Mouse (Mus musculus): ENCODE data around the gene Ifitm5.

The Ifitm5 gene

DNA sequence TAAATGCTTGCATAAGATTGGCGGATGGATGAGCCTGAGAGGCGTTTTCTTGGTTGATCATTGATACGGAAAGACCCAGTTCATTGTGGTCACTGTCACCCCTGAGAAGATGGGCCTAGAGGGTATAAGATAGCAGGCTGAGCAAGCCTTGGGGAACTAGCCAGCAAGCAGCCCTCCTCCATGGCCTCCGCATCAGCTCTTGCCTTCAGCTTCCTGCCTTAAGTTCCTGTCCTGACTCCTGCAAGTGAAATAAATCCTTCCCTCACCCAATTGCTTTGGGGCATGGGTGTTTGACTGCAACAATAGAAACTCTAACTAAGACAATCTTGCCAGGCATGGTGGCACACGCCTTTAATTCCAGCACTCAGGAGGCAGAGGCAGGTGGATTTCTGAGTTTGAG, 9.9 kb upstream of the Ifitm5 start:
- no peak for DNase-seq

DNA sequence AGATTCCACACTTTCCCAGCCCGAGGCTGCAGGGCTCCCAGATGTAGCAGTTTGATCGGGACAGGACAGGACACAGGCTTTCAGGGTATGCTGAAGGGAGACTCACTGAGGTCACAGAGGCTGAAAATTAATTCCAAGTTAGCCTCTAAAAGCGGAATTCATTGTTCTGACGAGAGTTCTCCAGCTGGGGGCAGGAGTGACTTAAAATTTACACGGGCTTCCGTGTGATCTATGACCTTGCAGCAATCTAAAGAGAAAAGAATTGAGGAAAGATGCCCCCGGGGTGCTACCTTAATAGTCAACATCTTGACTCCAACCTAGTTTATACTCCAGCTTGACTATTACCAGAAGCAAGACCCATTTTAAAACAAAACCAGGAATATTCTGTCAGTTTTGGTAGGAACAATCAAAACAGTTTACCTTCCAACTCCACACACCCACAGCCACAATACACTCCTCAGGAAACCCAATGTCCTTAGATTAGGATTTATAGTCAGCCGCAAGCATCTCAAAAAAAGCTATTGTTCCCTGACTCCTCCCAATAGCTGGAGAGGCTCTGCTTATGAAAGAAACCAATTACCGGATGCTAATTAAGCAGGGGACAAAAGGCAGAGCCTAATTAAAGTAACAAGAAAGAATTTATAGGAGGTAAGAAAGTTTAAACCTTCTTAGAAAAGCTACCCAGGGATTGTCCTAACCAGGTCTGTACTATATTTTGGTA, 9.2 kb upstream of the Ifitm5 start:
- peak; percentile 72 for DNase-seq

DNA sequence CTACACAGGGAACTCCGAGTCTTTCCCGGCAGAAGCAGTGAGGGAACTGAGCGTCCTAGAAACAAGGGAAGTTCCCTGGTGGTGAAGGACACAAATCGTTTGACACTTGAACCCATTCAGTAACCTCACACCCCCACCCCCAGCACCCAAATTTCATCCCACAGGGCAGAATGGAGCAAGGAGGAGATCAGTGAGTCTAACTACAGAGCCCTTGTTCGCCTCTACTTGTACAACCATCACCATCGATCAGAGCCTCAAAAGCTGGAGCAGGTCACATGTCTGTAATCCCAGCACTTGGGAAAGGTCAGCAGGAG, 6.4 kb upstream of the Ifitm5 start:
- DNase-seq = no peak

DNA sequence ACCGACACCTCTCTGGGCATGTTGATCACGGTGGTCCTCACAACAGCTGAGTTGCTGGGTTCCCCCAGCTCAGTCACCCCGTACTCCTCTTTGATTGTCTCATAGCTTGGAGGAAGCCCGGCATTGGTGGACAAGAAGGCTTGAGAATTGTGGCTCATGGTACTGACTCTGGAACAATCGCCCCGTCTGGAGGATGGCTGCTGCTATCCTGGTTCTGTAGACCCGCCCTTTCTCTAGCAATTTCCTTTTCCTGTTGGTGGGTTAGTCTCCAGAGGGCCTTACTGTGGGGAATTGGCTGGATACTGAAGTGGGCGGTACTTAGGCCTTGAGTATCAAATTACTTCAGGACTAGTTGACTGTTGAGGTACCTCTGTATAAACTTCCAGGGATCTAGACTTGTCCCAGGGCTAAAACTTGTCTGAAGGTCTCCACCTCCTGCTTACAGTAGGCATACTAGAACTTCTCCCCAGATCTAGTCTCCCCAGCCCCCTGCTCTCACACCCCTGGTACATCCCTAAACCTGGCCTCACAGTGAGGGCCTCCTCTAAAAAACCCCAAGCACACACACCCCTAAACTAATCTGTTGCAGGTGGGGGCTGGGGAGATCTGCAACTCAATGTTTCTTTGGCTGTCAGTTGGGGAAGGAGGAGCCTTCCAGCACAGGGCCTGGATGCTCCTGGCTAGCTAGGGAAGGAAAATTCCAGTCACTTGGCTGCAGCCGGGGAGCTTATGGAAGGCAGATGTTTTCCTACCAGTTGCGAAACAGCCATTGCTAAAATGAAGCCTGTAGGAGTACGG, 5.9 kb upstream of the Ifitm5 start, which contains the start of the genes Gm45717 and Ifitm2:
Gm45717 (minus strand) TSS at position 180 of the 798 bp plus-strand sequence.
Ifitm2 (minus strand) TSS at position 230 of the 798 bp plus-strand sequence.
- DNase-seq = peak; percentile 93

DNA sequence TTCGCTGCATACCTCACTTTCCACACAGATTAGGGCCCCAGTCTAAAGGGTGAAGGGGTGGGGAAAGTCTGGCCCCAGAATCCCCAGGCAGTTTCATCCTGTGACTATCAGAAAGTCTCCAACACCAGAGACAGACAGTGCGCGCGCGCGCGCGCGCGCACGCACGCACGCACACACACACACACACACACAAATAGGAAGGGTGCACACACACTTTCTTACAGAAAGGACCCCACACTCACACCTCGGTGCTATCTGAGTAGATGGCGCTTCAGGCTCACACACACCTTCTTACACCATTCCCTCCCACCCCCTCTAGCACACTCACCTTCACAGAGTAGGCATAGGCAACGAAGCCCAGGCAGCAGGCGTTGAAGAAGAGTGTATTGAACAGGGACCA, 5.3 kb upstream of the Ifitm5 start:
- DNase-seq = no peak

DNA sequence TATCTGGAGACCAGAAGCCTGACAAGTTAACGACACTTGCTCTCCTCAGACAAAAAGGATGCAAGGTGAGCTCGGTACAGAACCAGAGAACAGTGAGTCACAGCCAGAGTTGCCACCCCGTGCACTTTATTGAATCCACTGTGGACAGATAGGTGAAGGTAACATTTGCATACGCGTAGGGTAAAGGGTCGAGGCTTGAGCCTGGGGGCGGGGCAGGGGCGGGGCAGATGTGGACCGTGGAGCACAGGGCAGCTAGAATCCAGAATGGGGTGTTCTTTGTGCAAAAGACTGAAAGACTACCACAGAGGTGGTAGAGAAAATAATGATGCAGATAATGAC, 4.6 kb upstream of the Ifitm5 start:
- DNase-seq = no peak

DNA sequence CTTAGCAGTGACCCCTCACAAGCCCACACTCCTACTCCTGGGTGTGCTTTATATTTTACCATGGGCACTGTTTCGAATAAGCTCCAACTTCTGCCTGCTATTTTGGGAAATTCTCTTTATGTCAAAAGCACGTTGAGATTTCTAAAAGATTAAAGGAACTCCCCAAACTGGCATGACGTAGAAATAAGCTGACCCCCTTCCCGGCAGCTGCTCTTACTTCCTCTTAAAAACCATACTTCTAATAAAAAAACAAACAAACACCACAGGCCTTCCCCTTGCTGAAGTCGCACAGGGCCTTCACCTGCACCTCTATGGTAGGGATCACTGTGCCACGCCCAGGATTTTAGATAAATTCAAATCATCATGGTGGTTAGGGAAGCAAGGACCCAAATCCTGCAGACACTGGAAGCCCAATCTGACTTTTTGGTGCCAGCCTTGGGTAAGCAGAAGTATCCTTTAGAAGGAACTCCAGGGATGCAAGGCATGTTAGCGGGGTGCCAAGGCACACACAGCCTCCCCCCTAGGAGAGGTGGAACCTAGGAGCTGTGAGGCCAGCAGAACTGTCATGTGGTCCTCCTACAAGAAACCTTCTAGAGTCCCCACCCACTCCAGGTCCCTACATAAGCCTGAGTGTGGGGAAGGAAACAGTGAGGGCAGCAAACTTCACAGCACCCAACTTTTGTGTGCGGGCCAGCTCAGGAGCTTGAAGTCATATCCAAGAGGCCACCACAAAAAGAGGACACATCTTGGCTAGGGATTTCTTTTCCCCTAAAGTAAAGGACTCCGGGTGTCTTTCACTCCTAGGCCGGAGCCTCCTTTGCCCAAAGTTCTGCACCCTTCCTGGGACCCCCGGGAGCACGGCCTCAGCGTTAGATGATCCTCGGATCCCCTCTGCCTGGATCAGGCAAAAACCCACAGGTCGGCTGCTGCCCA, 4.0 kb upstream of the Ifitm5 start:
- no peak for DNase-seq

DNA sequence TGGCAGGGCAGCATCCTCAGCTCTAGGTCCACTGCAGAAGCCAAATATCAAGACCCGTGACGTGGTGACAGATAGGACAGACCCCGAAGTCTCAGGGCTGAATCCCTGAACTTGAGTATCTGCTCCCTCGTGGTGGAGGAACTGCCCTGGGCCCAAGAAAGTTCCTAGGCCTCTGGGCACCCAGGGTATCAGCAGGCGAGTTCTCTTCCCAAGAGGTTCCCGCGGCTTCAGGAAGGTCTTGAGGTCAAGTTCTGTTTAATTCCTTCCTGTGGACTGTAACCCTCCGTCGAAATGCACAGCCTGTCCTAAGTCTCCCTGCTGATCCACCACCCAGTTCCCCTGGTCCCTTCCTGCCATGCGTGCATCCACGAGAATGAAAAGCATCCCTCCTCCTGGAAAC, 3.0 kb upstream of the Ifitm5 start:
- no peak for DNase-seq

DNA sequence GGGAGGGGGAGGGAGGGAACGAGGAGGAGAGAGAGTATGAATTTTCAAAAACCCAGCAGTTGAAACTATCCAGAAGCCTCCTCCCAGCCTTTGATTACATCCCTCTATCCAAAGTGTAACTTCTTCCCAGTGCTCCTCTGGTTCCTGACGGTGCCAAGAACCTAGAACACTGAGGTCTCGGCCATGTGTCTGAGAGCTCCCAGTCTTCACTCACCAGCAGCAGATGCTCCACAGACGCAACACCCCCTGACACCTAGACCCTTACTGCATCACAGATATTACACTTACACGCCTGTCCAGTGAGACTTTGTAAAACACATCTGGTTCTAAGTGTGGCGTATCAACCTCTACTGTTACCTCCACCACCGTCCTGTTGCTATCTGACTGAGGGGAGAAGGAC, 2.4 kb upstream of the Ifitm5 start:
- DNase-seq = no peak

DNA sequence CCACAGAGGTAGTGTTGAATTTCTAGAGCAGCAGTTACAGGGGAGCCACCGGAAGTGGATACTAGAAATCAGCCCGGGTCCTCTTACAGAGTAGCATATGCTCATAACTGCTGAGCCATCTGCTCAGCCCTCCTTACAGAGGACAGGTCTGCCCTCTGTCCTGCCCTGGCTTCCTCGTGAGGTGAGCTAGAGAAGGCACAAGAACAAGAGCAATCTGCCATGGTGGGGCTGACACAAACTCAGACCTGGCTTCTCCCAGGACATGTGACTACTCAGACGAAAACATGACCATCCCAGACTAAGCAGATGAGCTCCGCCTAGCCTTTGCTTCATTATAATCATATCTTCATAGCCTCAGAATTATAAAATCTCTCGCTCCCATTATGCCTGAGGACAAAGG, 1.7 kb upstream of the Ifitm5 start:
- no peak for DNase-seq

DNA sequence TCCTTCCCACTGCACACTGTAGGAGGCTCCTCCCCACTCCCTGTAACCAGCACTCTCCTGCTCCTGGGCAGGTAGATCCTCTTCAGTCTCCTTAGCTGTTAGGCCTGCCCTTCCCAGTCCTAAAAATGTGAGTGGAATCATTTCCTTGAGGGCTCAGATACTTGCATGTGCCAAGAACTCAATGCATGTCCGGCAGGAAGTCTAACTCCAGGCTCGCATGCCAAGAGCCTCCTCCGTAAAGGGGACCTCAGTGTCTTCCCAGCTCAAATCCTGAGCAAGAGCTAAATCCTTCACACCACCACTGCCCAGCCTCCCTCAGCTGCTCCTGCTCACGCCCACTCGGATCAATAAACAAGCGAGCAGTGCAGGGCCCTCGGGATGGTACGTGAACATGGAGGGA, 960 bp upstream of the Ifitm5 start:
- peak; percentile 75 for DNase-seq

DNA sequence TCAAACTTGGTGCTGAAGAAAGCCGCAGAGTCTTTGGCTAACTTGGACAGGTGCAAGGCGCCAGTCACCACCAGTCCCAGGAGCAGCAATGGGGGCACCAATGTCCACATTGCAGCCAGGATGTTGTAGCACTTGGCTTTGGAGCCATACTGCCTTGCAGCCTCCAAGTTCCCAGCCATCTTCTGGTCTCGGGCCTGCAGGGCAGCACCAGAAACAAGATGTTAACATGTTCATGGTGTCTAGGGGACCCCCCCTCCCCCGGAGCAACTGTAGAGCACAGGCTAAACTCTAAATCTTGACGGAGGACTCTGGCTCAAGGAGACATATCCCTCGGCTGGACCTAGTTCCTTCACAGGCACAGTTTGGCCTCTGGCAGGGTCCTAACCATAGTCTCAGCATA, 836 bp downstream of the Ifitm5 start:
- no peak for DNase-seq

DNA sequence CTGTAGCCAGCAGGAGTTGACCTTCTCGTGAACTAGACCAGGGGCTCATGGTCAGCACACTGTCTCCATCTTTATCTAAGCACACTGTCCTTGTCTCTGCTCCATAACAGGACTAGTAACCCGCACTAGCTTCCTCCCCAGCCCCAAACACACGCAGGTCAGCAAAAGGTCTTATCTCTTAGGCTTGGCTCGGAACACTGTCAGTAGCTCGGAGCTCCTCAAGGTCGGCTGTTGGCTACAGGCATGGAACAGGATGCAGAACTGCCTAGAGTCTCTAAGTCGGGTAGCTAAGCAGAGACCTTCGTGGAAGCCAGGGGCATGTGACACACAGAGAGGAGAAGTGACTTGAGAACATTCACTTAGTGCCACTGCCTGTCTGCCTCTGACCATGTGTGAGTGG, 1.9 kb downstream of the Ifitm5 start:
- DNase-seq = no peak

DNA sequence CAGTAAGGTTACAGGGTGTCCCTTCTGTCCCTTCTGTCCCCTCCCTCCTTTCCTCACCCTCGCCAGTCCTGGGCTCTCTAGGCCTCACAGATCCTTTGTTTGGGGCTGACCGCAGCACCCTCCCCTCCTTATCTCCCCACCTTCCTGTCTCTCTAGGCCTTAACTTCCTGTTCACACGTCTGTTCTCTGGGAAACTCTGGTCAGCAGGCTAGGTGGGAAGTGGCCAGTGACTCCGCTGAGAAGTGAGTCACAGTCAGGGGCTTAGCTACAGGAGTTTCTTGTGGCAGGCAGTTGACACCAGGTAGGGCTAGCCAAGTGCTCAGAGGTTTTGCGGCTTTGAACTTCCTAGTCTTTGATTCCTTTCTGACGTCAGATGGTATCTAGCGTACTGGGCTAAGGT, 3.1 kb downstream of the Ifitm5 start:
- no peak for DNase-seq

DNA sequence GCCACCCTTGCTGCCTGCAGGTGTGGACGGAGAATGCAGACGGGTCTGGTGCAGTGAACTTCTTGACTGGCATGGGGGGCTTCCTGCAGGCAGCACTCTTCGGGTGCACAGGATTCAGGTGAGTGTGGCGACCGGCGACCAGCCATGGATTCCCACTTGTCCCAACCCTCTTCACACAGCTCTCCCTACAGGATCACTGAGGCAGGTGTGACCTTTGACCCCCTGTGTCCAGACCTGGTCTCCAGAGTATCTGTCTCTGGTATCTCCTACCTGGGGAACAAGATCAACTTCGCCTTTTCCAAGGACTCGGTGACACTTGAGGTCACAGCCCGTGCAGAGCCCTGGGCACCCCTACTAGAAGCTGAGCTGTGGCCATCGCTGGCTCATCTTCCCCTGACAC, 3.8 kb downstream of the Ifitm5 start:
- no peak for DNase-seq

DNA sequence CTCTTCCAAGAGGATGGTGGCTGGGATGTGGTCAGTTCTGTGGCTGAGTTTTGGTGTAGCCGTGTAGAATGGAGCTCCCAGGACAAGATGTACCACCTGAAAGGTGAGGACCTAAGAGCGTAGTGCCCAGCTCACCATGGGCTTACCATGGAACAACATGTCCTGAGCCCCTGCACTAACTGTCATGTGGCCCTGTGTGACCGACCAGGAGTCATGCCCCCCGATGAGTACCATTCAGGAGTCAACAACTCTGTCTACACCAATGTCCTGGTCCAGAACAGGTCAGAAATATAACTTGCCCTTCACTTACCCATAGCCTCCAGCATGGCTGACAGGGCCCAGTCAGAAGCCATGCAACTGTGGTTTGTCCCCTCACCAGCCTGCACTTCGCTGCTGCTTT, 4.8 kb downstream of the Ifitm5 start:
- DNase-seq = no peak

DNA sequence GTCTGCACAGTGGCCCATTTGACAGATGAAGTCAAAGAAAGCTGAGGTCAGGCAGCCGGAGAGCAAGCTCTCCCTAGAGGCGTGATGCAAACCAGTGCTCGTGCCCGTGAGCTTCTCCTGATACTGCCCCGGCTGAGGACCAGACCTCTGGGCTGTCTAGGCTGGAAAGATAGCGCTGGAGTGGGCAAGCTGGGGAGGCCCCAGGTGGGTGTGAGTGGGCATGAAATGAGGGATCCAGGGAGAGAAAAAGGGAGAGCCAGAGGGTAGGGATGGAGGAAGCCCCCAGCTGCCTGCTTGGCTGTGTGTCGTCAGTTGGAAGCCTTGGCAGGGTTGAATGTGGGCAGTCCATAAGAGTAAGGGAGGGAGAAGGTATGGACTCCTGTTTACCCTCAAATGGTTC, 5.9 kb downstream of the Ifitm5 start:
- DNase-seq = no peak

DNA sequence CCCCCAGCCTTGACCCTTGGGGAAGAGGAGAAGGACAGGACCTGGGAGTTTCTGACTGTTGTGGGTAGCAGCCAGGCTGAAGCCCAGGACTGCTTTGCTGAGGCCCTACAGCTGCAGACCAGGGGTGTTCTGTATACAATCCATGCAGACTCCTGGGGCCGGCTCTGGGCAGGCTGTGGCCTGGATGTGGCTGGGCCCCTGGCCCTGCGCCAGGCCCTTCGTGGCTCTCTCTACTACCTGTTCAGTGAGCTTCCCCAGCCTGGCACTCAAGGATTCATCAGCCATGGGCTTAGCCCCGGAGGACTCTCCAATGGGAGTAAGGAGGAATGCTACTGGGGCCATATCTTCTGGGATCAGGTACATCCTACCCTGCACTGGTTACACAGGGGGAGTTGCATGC, 6.7 kb downstream of the Ifitm5 start:
- DNase-seq = no peak

DNA sequence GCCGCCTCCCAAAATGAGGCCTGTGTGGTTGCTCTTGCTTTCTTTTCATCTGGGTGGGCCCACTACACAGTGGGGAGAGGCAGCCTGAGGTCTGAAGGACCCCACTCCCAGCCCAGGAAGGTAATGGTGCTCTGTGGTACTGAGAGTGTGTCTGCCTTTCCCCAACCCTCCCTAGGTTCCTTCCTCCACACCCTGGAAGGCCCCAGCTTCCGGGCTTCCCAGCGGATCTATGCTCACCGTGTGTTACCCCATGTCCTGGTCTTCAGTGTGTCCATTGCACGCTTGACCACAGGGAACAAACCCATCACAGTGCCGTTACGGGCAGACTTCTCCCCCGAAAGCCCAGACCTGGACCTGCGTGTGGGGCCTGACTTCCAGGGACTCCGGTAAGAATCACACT, 7.3 kb downstream of the Ifitm5 start:
- DNase-seq = no peak

DNA sequence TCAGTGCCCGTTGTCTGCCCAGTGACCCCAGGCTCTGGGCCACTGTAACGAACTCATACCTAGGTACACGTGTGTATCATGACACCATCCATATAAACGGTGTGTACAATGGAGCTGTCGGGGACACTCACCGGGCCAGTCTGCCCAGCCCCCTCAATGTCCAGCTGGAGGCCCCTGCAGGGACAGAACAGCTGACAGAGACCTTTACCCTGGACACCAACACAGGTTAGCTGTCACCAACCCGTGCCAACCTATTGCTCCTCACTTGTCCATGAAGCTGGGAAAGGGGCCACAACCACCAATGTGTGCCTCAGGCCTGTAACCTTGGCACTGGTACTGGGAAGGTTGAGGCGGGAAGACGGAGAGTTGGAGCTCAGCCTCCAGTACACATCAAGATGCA, 7.8 kb downstream of the Ifitm5 start:
- DNase-seq = no peak

DNA sequence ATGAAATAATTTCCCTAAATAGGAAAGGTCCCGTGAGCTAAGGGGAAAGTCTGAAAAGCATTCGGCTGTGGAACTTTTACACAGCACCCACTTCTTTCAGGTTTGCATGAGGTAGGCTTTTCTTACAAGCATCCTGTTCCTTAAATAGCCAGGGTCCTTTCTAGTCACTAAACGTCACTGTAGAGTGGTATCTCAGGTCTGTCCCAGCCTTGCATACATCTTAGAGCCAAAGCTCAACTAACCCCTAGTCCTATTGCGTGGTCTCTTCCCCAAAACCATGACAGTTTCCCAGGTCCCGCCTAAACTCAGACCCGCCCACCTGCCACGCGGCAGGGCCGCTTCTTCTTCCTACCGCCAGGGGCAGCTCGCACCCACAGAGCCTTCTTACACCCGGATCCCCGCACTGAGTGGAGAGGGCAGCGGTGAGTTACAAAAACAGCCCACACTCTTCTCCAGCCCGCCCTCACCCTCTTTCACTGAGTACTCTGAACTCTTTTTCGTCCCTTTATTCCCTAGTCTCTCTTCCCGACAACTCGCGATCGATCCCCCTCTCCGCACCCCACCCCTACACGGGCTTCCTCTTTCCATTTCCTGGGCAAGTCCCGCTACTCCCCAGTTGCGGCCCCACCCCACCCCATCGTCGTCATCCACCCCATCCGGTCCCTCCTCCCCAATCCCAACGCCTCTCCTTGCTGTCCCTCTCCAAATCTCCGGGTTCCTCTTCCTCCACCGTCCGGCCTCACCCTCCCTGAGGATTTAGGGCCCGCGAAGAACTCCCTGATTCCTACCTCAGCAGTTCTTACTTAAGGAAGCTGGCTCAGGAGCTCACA, 8.7 kb downstream of the Ifitm5 start, which contains the start of gene Pgghg:
Pgghg (plus strand) TSS at position 170 of the 830 bp plus-strand sequence.
- DNase-seq = peak; percentile 92

DNA sequence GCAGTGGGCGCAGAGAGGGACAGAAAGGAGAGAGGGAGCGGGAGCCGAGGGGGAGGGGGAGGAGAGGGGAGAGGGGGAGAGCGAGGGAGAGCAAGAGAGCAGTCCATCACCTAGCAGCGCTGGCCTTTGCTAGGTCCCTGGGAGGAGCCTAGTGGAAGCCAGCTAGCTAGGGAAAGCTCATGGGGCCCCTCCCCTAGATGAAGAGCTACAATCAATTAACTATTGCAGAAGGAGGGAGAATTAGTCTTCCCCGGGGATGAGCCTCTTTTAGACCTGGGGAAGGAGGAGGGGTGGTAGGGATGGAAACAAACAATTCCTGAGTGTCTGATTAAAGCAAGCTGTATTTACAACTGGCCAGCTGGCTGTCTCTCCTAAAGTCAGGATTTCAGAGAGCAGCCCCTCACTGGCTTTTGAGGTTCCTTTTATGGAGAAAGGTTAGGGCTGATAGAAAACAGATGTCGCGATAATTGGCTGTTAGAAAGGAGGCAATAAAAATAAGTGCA, 10.4 kb downstream of the Ifitm5 start:
- peak; percentile 52 for DNase-seq

Measured in kidney, postnatal 14 days (tissue).